Mouse (Mus musculus): Measurements from ENCODE around the gene Me3.

Gene Me3

GRCm38 (mm10) chr7:89632342-89633251, at the start of gene Me3:
Gene Me3 (plus strand): TSS chr7:89632392.
- DNase-seq, result peak; percentile 75

GRCm38 (mm10) chr7:89590039-89590438, 42.2 kb upstream of the Me3 start:
- no peak for DNase-seq

GRCm38 (mm10) chr7:89590542-89591251, 41.5 kb upstream of the Me3 start:
- DNase-seq, result no peak

GRCm38 (mm10) chr7:89595813-89596212, 36.4 kb upstream of the Me3 start:
- DNase-seq, result no peak

GRCm38 (mm10) chr7:89605589-89606536, 26.3 kb upstream of the Me3 start:
- no peak for DNase-seq

- no peak for DNase-seq
Measured at GRCm38 (mm10) chr7:89607329-89607728, 24.9 kb upstream of the Me3 start.

GRCm38 (mm10) chr7:89611236-89611635, 21.0 kb upstream of the Me3 start:
- no peak for DNase-seq

GRCm38 (mm10) chr7:89616235-89616634, 16.0 kb upstream of the Me3 start:
- DNase-seq, result no peak

GRCm38 (mm10) chr7:89623331-89623730, 8.9 kb upstream of the Me3 start:
- DNase-seq, result no peak

GRCm38 (mm10) chr7:89627393-89627792, 4.8 kb upstream of the Me3 start:
- DNase-seq, result no peak

- no peak for DNase-seq
Measured at GRCm38 (mm10) chr7:89628006-89628405, 4.2 kb upstream of the Me3 start.

- no peak for DNase-seq
Measured at GRCm38 (mm10) chr7:89629006-89629405, 3.2 kb upstream of the Me3 start.

GRCm38 (mm10) chr7:89629914-89630313, 2.3 kb upstream of the Me3 start:
- no peak for DNase-seq

GRCm38 (mm10) chr7:89630796-89631195, 1.4 kb upstream of the Me3 start:
- peak; percentile 3 for DNase-seq

- no peak for DNase-seq
Measured at GRCm38 (mm10) chr7:89640533-89640932, 8.3 kb downstream of the Me3 start.

GRCm38 (mm10) chr7:89640944-89641661, 8.9 kb downstream of the Me3 start:
- DNase-seq, result peak; percentile 16

- no peak for DNase-seq
Measured at GRCm38 (mm10) chr7:89645015-89645414, 12.8 kb downstream of the Me3 start.

GRCm38 (mm10) chr7:89647864-89648263, 15.7 kb downstream of the Me3 start:
- no peak for DNase-seq

GRCm38 (mm10) chr7:89657183-89657582, 25.0 kb downstream of the Me3 start:
- DNase-seq, result no peak

- no peak for DNase-seq
Measured at GRCm38 (mm10) chr7:89657692-89658212, 25.6 kb downstream of the Me3 start.

GRCm38 (mm10) chr7:89664197-89664596, 32.0 kb downstream of the Me3 start:
- no peak for DNase-seq

GRCm38 (mm10) chr7:89666361-89666760, 34.2 kb downstream of the Me3 start:
- no peak for DNase-seq

All from lung, postnatal 36 days (tissue).